Comparison of ENCODE assay signal across 17 mouse cellular contexts in genomic region chr8:48507719-48508501, GRCm38 (mm10).
DNase-seq lines count a peak whose midpoint lies in the region; ATAC-seq and TF ChIP-seq lines count a peak whose summit lies in the region.
"Had no signal": no experiment of that assay in that cellular context is flagged by ENCODE, and none has a peak within 500 bp of the region (broad histone marks: within the 10 kb centered on the region; RNA-seq: fewer than 3 reads in every experiment).

No protein-coding gene starts in this region.

- H3K4me1 ChIP-seq in forebrain, embryonic 12.5 days: peaks cover 16% of the 10 kb centered on the region
- H3K4me1 ChIP-seq in forebrain, embryonic 11.5 days (replicated peaks; ENCODE audit: control insufficient read depth, insufficient read depth, low read length): peaks cover 6% of the 10 kb centered on the region
- peaks cover 11% of the 10 kb centered on the region; the same call in 1 of the 2 replicates for H3K4me1 ChIP-seq in intestine, embryonic 14.5 days (replicated peaks; ENCODE audit: control insufficient read depth, insufficient read depth, low read length)
- H3K4me1 ChIP-seq in intestine, postnatal 0 days (replicated peaks; ENCODE audit: control insufficient read depth, insufficient read depth, low read length): no peaks in the 10 kb centered on the region
- H3K4me1 ChIP-seq in neural tube, embryonic 13.5 days (replicated peaks): peaks cover 37% of the 10 kb centered on the region
- no peaks in the 10 kb centered on the region; the same call in 1 of the 2 replicates for H3K4me1 ChIP-seq in limb, embryonic 15.5 days
- H3K4me1 ChIP-seq: liver, embryonic 13.5 days had no signal

- no peak overlapping the region for H3K4me3 ChIP-seq in forebrain, embryonic 12.5 days (replicated peaks)
- H3K4me3 ChIP-seq in forebrain, embryonic 11.5 days (ENCODE audit: low read depth, low read length): no peak overlapping the region
- no peak overlapping the region for H3K4me3 ChIP-seq in intestine, embryonic 14.5 days (ENCODE audit: low read depth, low read length)
- no peak overlapping the region for H3K4me3 ChIP-seq in intestine, postnatal 0 days (ENCODE audit: low read depth, low read length)
- no peak overlapping the region for H3K4me3 ChIP-seq in neural tube, embryonic 13.5 days
- H3K4me3 ChIP-seq in limb, embryonic 15.5 days: no peak overlapping the region
- H3K4me3 ChIP-seq: liver, embryonic 13.5 days; myocyte had no signal

- WGBS in forebrain, embryonic 12.5 days: 62% methylated on average over 10 of the region's 10 CpGs
- 70% methylated on average over 10 of the region's 10 CpGs for WGBS in forebrain, embryonic 11.5 days
- WGBS in intestine, embryonic 14.5 days: 74% methylated on average over 10 of the region's 10 CpGs
- WGBS in intestine, postnatal 0 days: 79% methylated on average over 10 of the region's 10 CpGs
- 66% methylated on average over 10 of the region's 10 CpGs for WGBS in neural tube, embryonic 13.5 days
- 62% methylated on average over 10 of the region's 10 CpGs for WGBS in limb, embryonic 15.5 days

- no peaks in the 10 kb centered on the region for H3K27me3 ChIP-seq in forebrain, embryonic 12.5 days
- no peaks in the 10 kb centered on the region for H3K27me3 ChIP-seq in forebrain, embryonic 11.5 days (ENCODE audit: control insufficient read depth, insufficient read depth, low read length)
- H3K27me3 ChIP-seq in intestine, embryonic 14.5 days (replicated peaks; ENCODE audit: control insufficient read depth, insufficient read depth, low read length): no peaks in the 10 kb centered on the region
- H3K27me3 ChIP-seq in intestine, postnatal 0 days (replicated peaks; ENCODE audit: control insufficient read depth, insufficient read depth, low read length): no peaks in the 10 kb centered on the region
- no peaks in the 10 kb centered on the region for H3K27me3 ChIP-seq in neural tube, embryonic 13.5 days
- H3K27me3 ChIP-seq in limb, embryonic 15.5 days: no peaks in the 10 kb centered on the region
- H3K27me3 ChIP-seq: CH12.LX; liver, embryonic 13.5 days had no signal

- no peak for DNase-seq in forebrain, embryonic 11.5 days (ENCODE audit: low spot score)
- no peak for DNase-seq in intestine, embryonic 14.5 days (ENCODE audit: low spot score)
- DNase-seq in neural tube, embryonic 10.5 days (ENCODE audit: extremely low spot score, low spot score): no peak
- no peak for DNase-seq in cerebellum, postnatal 25 days
- DNase-seq: adrenal gland, postnatal 36 days; cerebellum, adult 9-11 months; heart, postnatal 10 days; kidney, adult 18-20 months; liver, embryonic 13.5 days; right cerebral cortex, postnatal 25 days had no signal

- H3K27ac ChIP-seq in forebrain, embryonic 12.5 days: no peak overlapping the region
- H3K27ac ChIP-seq in forebrain, embryonic 11.5 days (ENCODE audit: low read depth, low read length): no peak overlapping the region
- no peak overlapping the region for H3K27ac ChIP-seq in intestine, embryonic 14.5 days (ENCODE audit: low read depth)
- no peak overlapping the region for H3K27ac ChIP-seq in intestine, postnatal 0 days (ENCODE audit: low read depth, low read length)
- H3K27ac ChIP-seq in neural tube, embryonic 13.5 days (replicated peaks): peak overlapping the region; percentile 56; the same call in 1 of the 2 replicates
- H3K27ac ChIP-seq in limb, embryonic 15.5 days: no peak overlapping the region
- H3K27ac ChIP-seq: liver, embryonic 13.5 days had no signal

- no peak for TF ChIP-seq CTCF in intestine, postnatal 0 days (IDR thresholded peaks at IDR 0.05; ENCODE audit: low read depth)

- ATAC-seq in forebrain, embryonic 12.5 days (ENCODE audit: low FRiP score): peak; percentile 55
- ATAC-seq in forebrain, embryonic 11.5 days (replicated peaks; ENCODE audit: low FRiP score): no peak; the same call in 1 of the 2 replicates
- peak; percentile 47; the same call in 1 of the 2 replicates for ATAC-seq in intestine, embryonic 14.5 days (replicated peaks; ENCODE audit: low FRiP score, low TSS enrichment, low read depth)
- ATAC-seq in intestine, postnatal 0 days: no peak
- peak; percentile 47 for ATAC-seq in neural tube, embryonic 13.5 days (ENCODE audit: low read depth)
- 0 out of 2 replicates have a peak, but pooled peaks have one; percentile 52 for ATAC-seq in limb, embryonic 15.5 days (ENCODE audit: insufficient number of reproducible peaks, low FRiP score, low TSS enrichment, low read depth)
- ATAC-seq: activated CD4-positive, CD25-positive, alpha-beta regulatory T cell, adult 4 months had no signal

- no peaks in the 10 kb centered on the region for H3K9me3 ChIP-seq in forebrain, embryonic 12.5 days
- H3K9me3 ChIP-seq in forebrain, embryonic 11.5 days (ENCODE audit: control insufficient read depth, low read length): no peaks in the 10 kb centered on the region
- no peaks in the 10 kb centered on the region for H3K9me3 ChIP-seq in intestine, embryonic 14.5 days (ENCODE audit: control insufficient read depth, low read length)
- no peaks in the 10 kb centered on the region for H3K9me3 ChIP-seq in intestine, postnatal 0 days (ENCODE audit: control insufficient read depth)
- no peaks in the 10 kb centered on the region for H3K9me3 ChIP-seq in neural tube, embryonic 13.5 days
- H3K9me3 ChIP-seq in limb, embryonic 15.5 days: no peaks in the 10 kb centered on the region
- H3K9me3 ChIP-seq: liver, embryonic 13.5 days had no signal

- no peak overlapping the region for H3K4me2 ChIP-seq in forebrain, embryonic 12.5 days
- no peak overlapping the region for H3K4me2 ChIP-seq in forebrain, embryonic 11.5 days (ENCODE audit: low read depth, low read length, severe bottlenecking)
- H3K4me2 ChIP-seq in intestine, embryonic 14.5 days (ENCODE audit: low read length): no peak overlapping the region
- no peak overlapping the region for H3K4me2 ChIP-seq in intestine, postnatal 0 days (replicated peaks; ENCODE audit: low read depth)
- no peak overlapping the region for H3K4me2 ChIP-seq in neural tube, embryonic 13.5 days
- H3K4me2 ChIP-seq in limb, embryonic 15.5 days: no peak overlapping the region
- H3K4me2 ChIP-seq: liver, embryonic 13.5 days had no signal

- H3K36me3 ChIP-seq in forebrain, embryonic 12.5 days (replicated peaks): no peaks in the 10 kb centered on the region
- no peaks in the 10 kb centered on the region for H3K36me3 ChIP-seq in forebrain, embryonic 11.5 days (ENCODE audit: control insufficient read depth, insufficient read depth, low read length)
- no peaks in the 10 kb centered on the region for H3K36me3 ChIP-seq in intestine, embryonic 14.5 days (ENCODE audit: control insufficient read depth, insufficient read depth, low read length)
- no peaks in the 10 kb centered on the region for H3K36me3 ChIP-seq in intestine, postnatal 0 days (ENCODE audit: control insufficient read depth, insufficient read depth)
- no peaks in the 10 kb centered on the region for H3K36me3 ChIP-seq in neural tube, embryonic 13.5 days
- H3K36me3 ChIP-seq in limb, embryonic 15.5 days: no peaks in the 10 kb centered on the region
- H3K36me3 ChIP-seq: liver, embryonic 13.5 days had no signal

- H3K9ac ChIP-seq in forebrain, embryonic 12.5 days: no peak overlapping the region
- H3K9ac ChIP-seq in forebrain, embryonic 11.5 days (ENCODE audit: low read length): no peak overlapping the region
- H3K9ac ChIP-seq in intestine, embryonic 14.5 days (ENCODE audit: low read length): no peak overlapping the region
- H3K9ac ChIP-seq in intestine, postnatal 0 days (ENCODE audit: low read depth, low read length): no peak overlapping the region
- H3K9ac ChIP-seq in neural tube, embryonic 13.5 days: no peak overlapping the region
- H3K9ac ChIP-seq in limb, embryonic 15.5 days: no peak overlapping the region
- H3K9ac ChIP-seq: liver, embryonic 13.5 days had no signal

Comparison
In these comparisons a context has a peak if more than half of its experiments do, and no peak if none do; other contexts are left out.
1. ATAC-seq: peak in forebrain, embryonic 12.5 days (single experiment), intestine, embryonic 14.5 days (single experiment), neural tube, embryonic 13.5 days (single experiment) and limb, embryonic 15.5 days (single experiment); none in forebrain, embryonic 11.5 days (single experiment) and intestine, postnatal 0 days (single experiment).